Mouse (Mus musculus) hindbrain, embryonic 12.5 days (tissue): ENCODE measurements around the gene Uba3. TPM values are rescaled to one million over a fixed set of nuclear protein-coding genes. Genes with fewer than 3 reads are reported as not detected.

Source experiments
- ATAC-seq: fragments of 200-750 bp; cut with Nextera tagmentation; 2 replicates; pipeline ENCODE4 v1.8.0; 2017; ENCODE audit warnings: moderate TSS enrichment; ENCODE audit not compliant: low FRiP score
- H3K27ac ChIP-seq: fragments of 300-500 bp; sonication (generic); 2 replicates; pipeline ENCODE4 v1.5.1; 2016; ENCODE audit warnings: mild to moderate bottlenecking
- H3K27me3 ChIP-seq: fragments of 300-500 bp; sonication (generic); 2 replicates; pipeline ENCODE4 v1.6.1; 2016; ENCODE audit warnings: mild to moderate bottlenecking
- H3K36me3 ChIP-seq: fragments of 300-500 bp; sonication (generic); 2 replicates; pipeline ENCODE4 v1.6.1; 2016; ENCODE audit warnings: mild to moderate bottlenecking
- H3K4me1 ChIP-seq: fragments of 300-500 bp; sonication (generic); 2 replicates; pipeline ENCODE4 v1.6.1; 2016
- H3K4me2 ChIP-seq: fragments of 300-500 bp; sonication (generic); replicated peaks from 2 replicates; pipeline ENCODE4 v1.6.1; 2016; ENCODE audit warnings: mild to moderate bottlenecking
- H3K4me3 ChIP-seq: fragments of 300-500 bp; sonication (generic); 2 replicates; pipeline ENCODE4 v1.5.1; 2016; ENCODE audit warnings: mild to moderate bottlenecking
- H3K9ac ChIP-seq: fragments of 300-500 bp; sonication (generic); 2 replicates; pipeline ENCODE4 v1.6.1; 2016; ENCODE audit warnings: mild to moderate bottlenecking, moderate library complexity
- H3K9me3 ChIP-seq: fragments of 300-500 bp; sonication (generic); replicated peaks from 2 replicates; pipeline ENCODE4 v1.6.1; 2016; ENCODE audit warnings: mild to moderate bottlenecking
- WGBS: fragments of 180-500 bp; shearing (Covaris S2); methylation state at CpG from one replicate; pipeline ENCODE4 v1.1.7; 2016; 5-methylcytosine and 5-hydroxymethylcytosine counted together
- polyA plus RNA-seq: library from polyadenylated mRNA; unstranded; fragments of >200 nt; fragmentation: Nextera tagmentation; extraction: Ambion mirVana; gene quantifications from 2 replicates; pipeline ENCODE4 v1.2.1, GENCODE M21; 2016

Uba3 gene
- polyA plus RNA-seq, 1 experiment from 2014 or later = 89.4 TPM

- Histone ChIP-seq H3K4me3 (no peak overlapping the region), H3K36me3 (peaks cover 4% of the 10 kb centered on the region; the same call in 1 of the 2 replicates), H3K27me3 (no peaks in the 10 kb centered on the region), H3K4me2 (no peak overlapping the region), H3K4me1 (peaks cover 13% of the 10 kb centered on the region), H3K9me3 (no peaks in the 10 kb centered on the region), H3K27ac (no peak overlapping the region), H3K9ac (no peak overlapping the region)
- no peak for ATAC-seq
- WGBS = 91% methylated on average over 8 of the region's 8 CpGs
These were observed 19.1 kb upstream of the Uba3 start for GRCm38 (mm10) chr6:97224505-97224904.

- H3K9ac ChIP-seq = no peak overlapping the region
- 72% methylated on average over 4 of the region's 4 CpGs for WGBS
- H3K4me1 ChIP-seq = peaks cover 13% of the 10 kb centered on the region
- H3K4me3 ChIP-seq = no peak overlapping the region
- no peak overlapping the region for H3K4me2 ChIP-seq
- H3K27ac ChIP-seq = no peak overlapping the region
- H3K9me3 ChIP-seq = no peaks in the 10 kb centered on the region
- ATAC-seq = no peak
- peaks cover 3% of the 10 kb centered on the region; the same call in 1 of the 2 replicates for H3K36me3 ChIP-seq
- H3K27me3 ChIP-seq = no peaks in the 10 kb centered on the region
These were observed 18.1 kb upstream of the Uba3 start for GRCm38 (mm10) chr6:97223566-97223965.

GRCm38 (mm10) chr6:97222931-97223467, 17.6 kb upstream of the Uba3 start:
- no peaks in the 10 kb centered on the region for H3K27me3 ChIP-seq
- WGBS = 69% methylated on average over 5 of the region's 5 CpGs
- ATAC-seq = no peak

GRCm38 (mm10) chr6:97222321-97222720, 16.9 kb upstream of the Uba3 start:
- WGBS = 54% methylated on average over 6 of the region's 6 CpGs
- Histone ChIP-seq H3K27ac (no peak overlapping the region), H3K36me3 (peaks cover 3% of the 10 kb centered on the region; the same call in 1 of the 2 replicates), H3K9ac (no peak overlapping the region), H3K27me3 (no peaks in the 10 kb centered on the region), H3K4me3 (no peak overlapping the region), H3K4me1 (peaks cover 13% of the 10 kb centered on the region), H3K9me3 (no peaks in the 10 kb centered on the region), H3K4me2 (no peak overlapping the region)
- ATAC-seq = no peak

More at GRCm38 (mm10) chr6:97222931-97223467, 17.6 kb upstream of the Uba3 start:
- H3K4me2 ChIP-seq = no peak overlapping the region
- peaks cover 3% of the 10 kb centered on the region; the same call in 1 of the 2 replicates for H3K36me3 ChIP-seq
- H3K4me1 ChIP-seq = peaks cover 13% of the 10 kb centered on the region
- no peak overlapping the region for H3K9ac ChIP-seq
- H3K9me3 ChIP-seq = no peaks in the 10 kb centered on the region
- H3K27ac ChIP-seq = no peak overlapping the region
- H3K4me3 ChIP-seq = no peak overlapping the region

- Histone ChIP-seq H3K27me3 (no peaks in the 10 kb centered on the region), H3K4me3 (no peak overlapping the region), H3K4me1 (peaks cover 13% of the 10 kb centered on the region), H3K9me3 (no peaks in the 10 kb centered on the region), H3K9ac (no peak overlapping the region), H3K4me2 (no peak overlapping the region), H3K27ac (no peak overlapping the region), H3K36me3 (no peaks in the 10 kb centered on the region)
- no peak for ATAC-seq
- 75% methylated on average over 15 of the region's 15 CpGs for WGBS
These were observed 16.0 kb upstream of the Uba3 start for GRCm38 (mm10) chr6:97221205-97222025.

GRCm38 (mm10) chr6:97220672-97221071, 15.2 kb upstream of the Uba3 start:
- no peak overlapping the region for H3K4me3 ChIP-seq
- H3K9me3 ChIP-seq = no peaks in the 10 kb centered on the region
- WGBS = 61% methylated on average over 3 of the region's 5 CpGs
- H3K27ac ChIP-seq = no peak overlapping the region
- no peak overlapping the region for H3K9ac ChIP-seq
- H3K27me3 ChIP-seq = no peaks in the 10 kb centered on the region
- peaks cover 7% of the 10 kb centered on the region for H3K4me1 ChIP-seq
- ATAC-seq = no peak
- H3K4me2 ChIP-seq = no peak overlapping the region
- no peaks in the 10 kb centered on the region for H3K36me3 ChIP-seq

GRCm38 (mm10) chr6:97216154-97216821, 10.8 kb upstream of the Uba3 start:
- no peak for ATAC-seq
- H3K9me3 ChIP-seq = 0 out of 2 replicates have a peak, but pooled peaks cover 3% of the 10 kb centered on the region
- H3K4me3 ChIP-seq = no peak overlapping the region
- H3K36me3 ChIP-seq = peaks cover 9% of the 10 kb centered on the region; the same call in 1 of the 2 replicates
- 83% methylated on average over 4 of the region's 4 CpGs for WGBS
- H3K27ac ChIP-seq = no peak overlapping the region
- no peak overlapping the region for H3K9ac ChIP-seq
- H3K4me1 ChIP-seq = peaks cover 14% of the 10 kb centered on the region
- no peaks in the 10 kb centered on the region for H3K27me3 ChIP-seq
- no peak overlapping the region for H3K4me2 ChIP-seq

GRCm38 (mm10) chr6:97211981-97212380, 6.5 kb upstream of the Uba3 start:
- no peak overlapping the region for H3K27ac ChIP-seq
- H3K4me3 ChIP-seq = peak overlapping the region; percentile 69
- WGBS = 75% methylated on average over 12 of the region's 12 CpGs

GRCm38 (mm10) chr6:97210962-97211601, 5.6 kb upstream of the Uba3 start:
- Histone ChIP-seq H3K4me3 (peak overlapping the region; percentile 69), H3K9ac (peak overlapping the region; percentile 79), H3K4me1 (peaks cover 15% of the 10 kb centered on the region), H3K36me3 (peaks cover 9% of the 10 kb centered on the region; the same call in 1 of the 2 replicates), H3K27me3 (no peaks in the 10 kb centered on the region), H3K4me2 (peak overlapping the region; percentile 80), H3K9me3 (0 out of 2 replicates have a peak, but pooled peaks cover 3% of the 10 kb centered on the region), H3K27ac (peak overlapping the region; percentile 60; the same call in 1 of the 2 replicates)
- peak; percentile 68 for ATAC-seq
- WGBS = 3% methylated on average over 22 of the region's 22 CpGs

More at GRCm38 (mm10) chr6:97211981-97212380, 6.5 kb upstream of the Uba3 start:
- Histone ChIP-seq H3K27me3 (no peaks in the 10 kb centered on the region), H3K9ac (peak overlapping the region; percentile 36; the same call in 1 of the 2 replicates), H3K9me3 (0 out of 2 replicates have a peak, but pooled peaks cover 3% of the 10 kb centered on the region), H3K4me1 (peaks cover 15% of the 10 kb centered on the region), H3K4me2 (peak overlapping the region; percentile 80), H3K36me3 (peaks cover 9% of the 10 kb centered on the region; the same call in 1 of the 2 replicates)
- ATAC-seq = no peak

GRCm38 (mm10) chr6:97210191-97210961, 4.9 kb upstream of the Uba3 start, which contains the start of gene Arl6ip5:
Arl6ip5 (plus strand) TSS chr6:97210689.
- no peaks in the 10 kb centered on the region for H3K27me3 ChIP-seq
- H3K4me2 ChIP-seq = peak within 1 kb of the TSS; percentile 80
- H3K9ac ChIP-seq = peak within 1 kb of the TSS; percentile 79
- H3K27ac ChIP-seq = peak within 1 kb of the TSS; percentile 60; the same call in 1 of the 2 replicates
- H3K4me1 ChIP-seq = peaks cover 15% of the 10 kb centered on the region
- 0 out of 2 replicates have a peak, but pooled peaks cover 3% of the 10 kb centered on the region for H3K9me3 ChIP-seq
- H3K4me3 ChIP-seq = peak within 1 kb of the TSS; percentile 69
- ATAC-seq = peak; percentile 75
- H3K36me3 ChIP-seq = peaks cover 9% of the 10 kb centered on the region; the same call in 1 of the 2 replicates
- 11% methylated on average over 32 of the region's 32 CpGs for whole genome bisulfite sequencing

- Histone ChIP-seq H3K4me1 (peaks cover 15% of the 10 kb centered on the region), H3K4me3 (no peak overlapping the region), H3K27ac (no peak overlapping the region), H3K4me2 (no peak overlapping the region), H3K9me3 (no peaks in the 10 kb centered on the region), H3K9ac (no peak overlapping the region), H3K36me3 (peaks cover 4% of the 10 kb centered on the region; the same call in 1 of the 2 replicates), H3K27me3 (no peaks in the 10 kb centered on the region)
- ATAC-seq = no peak
- 83% methylated on average over 4 of the region's 4 CpGs for WGBS
These were observed 4.3 kb upstream of the Uba3 start for GRCm38 (mm10) chr6:97209751-97210150.
